Mouse (Mus musculus) kidney, adult 2 months (tissue): ENCODE results near the gene Krt87.

Source experiments
- CTCF ChIP-seq: fragments of 200-500 bp; conservative IDR thresholded peaks from 2 replicates; pipeline ENCODE4 v1.5.1; 2011; ENCODE audit warnings: low read depth, mild to moderate bottlenecking, control low read depth, low read length, moderate library complexity, mixed read lengths; ENCODE audit not compliant: insufficient read depth, insufficient read length
- POLR2A ChIP-seq: fragments of 200-500 bp; IDR thresholded peaks from one replicate; pipeline ENCODE4 v1.6.1; 2011; ENCODE audit warnings: low read depth, low read length, control low read depth

GRCm38 (mm10) chr15:101485911-101486635 lies 47.5 kb upstream of the Krt87 start:
- TF ChIP-seq CTCF (no peak), POLR2A (no peak)
